Mouse (Mus musculus): Measurements from ENCODE around the gene Cad. TPM values are rescaled to one million over a fixed set of nuclear protein-coding genes. Genes with fewer than 3 reads are reported as not detected.

The Cad gene
- polyA plus RNA-seq, 1 experiment from 2014 or later, result 32.4 TPM

Other genes starting within 250 kb of the Cad start
- gene Mapre3, start 240.1 kb upstream of the Cad start, polyA plus RNA-seq (2016; fragmentation: Nextera tagmentation; extraction: Ambion mirVana), result 73.1 and 81.0 TPM in 2 replicates
- gene Tmem214, start 186.8 kb upstream of the Cad start, polyA plus RNA-seq (2016; fragmentation: Nextera tagmentation; extraction: Ambion mirVana), result 66.8 and 68.5 TPM in 2 replicates
- 32.4 and 36.9 TPM in 2 replicates for gene Agbl5, start 166.1 kb upstream of the Cad start, polyA plus RNA-seq (2016; fragmentation: Nextera tagmentation; extraction: Ambion mirVana)
- gene Ost4, start 147.0 kb upstream of the Cad start, polyA plus RNA-seq (2016; fragmentation: Nextera tagmentation; extraction: Ambion mirVana), result 256 and 303 TPM in 2 replicates
- 121 and 122 TPM in 2 replicates for gene Emilin1, start 141.4 kb upstream of the Cad start, polyA plus RNA-seq (2016; fragmentation: Nextera tagmentation; extraction: Ambion mirVana)
- gene Khk, start 133.3 kb upstream of the Cad start, polyA plus RNA-seq (2016; fragmentation: Nextera tagmentation; extraction: Ambion mirVana), result 5.6 and 7.1 TPM in 2 replicates
- gene Cgref1, start 109.2 kb upstream of the Cad start, polyA plus RNA-seq (2016; fragmentation: Nextera tagmentation; extraction: Ambion mirVana), result 12.4 and 14.2 TPM in 2 replicates
- gene Preb, start 94.4 kb upstream of the Cad start, polyA plus RNA-seq (2016; fragmentation: Nextera tagmentation; extraction: Ambion mirVana), result 120 and 127 TPM in 2 replicates
- gene Tcf23, start 86.1 kb upstream of the Cad start, polyA plus RNA-seq (2016; fragmentation: Nextera tagmentation; extraction: Ambion mirVana), result not detected in 2 replicates
- 119 and 122 TPM in 2 replicates for gene Atraid, start 6.5 kb upstream of the Cad start, polyA plus RNA-seq (2016; fragmentation: Nextera tagmentation; extraction: Ambion mirVana)
- 13.8 and 14.0 TPM in 2 replicates for gene Slc5a6, start 5.9 kb upstream of the Cad start, polyA plus RNA-seq (2016; fragmentation: Nextera tagmentation; extraction: Ambion mirVana)
- not detected in 2 replicates for gene Dnajc5g, start 51.5 kb downstream of the Cad start, polyA plus RNA-seq (2016; fragmentation: Nextera tagmentation; extraction: Ambion mirVana)
- 15.7 and 16.2 TPM in 2 replicates for gene Slc30a3, start 53.5 kb downstream of the Cad start, polyA plus RNA-seq (2016; fragmentation: Nextera tagmentation; extraction: Ambion mirVana)
- gene Trim54, start 61.9 kb downstream of the Cad start, polyA plus RNA-seq (2016; fragmentation: Nextera tagmentation; extraction: Ambion mirVana), result 0.40 and 0.86 TPM in 2 replicates
- not detected in 2 replicates for gene Ucn, start 84.0 kb downstream of the Cad start, polyA plus RNA-seq (2016; fragmentation: Nextera tagmentation; extraction: Ambion mirVana)
- gene Mpv17, start 99.5 kb downstream of the Cad start, polyA plus RNA-seq (2016; fragmentation: Nextera tagmentation; extraction: Ambion mirVana), result 50.1 and 54.4 TPM in 2 replicates
- gene Gm29609, start 125.1 kb downstream of the Cad start, polyA plus RNA-seq (2016; fragmentation: Nextera tagmentation; extraction: Ambion mirVana), result 1.8 and 2.3 TPM in 2 replicates
- gene Gtf3c2, start 125.4 kb downstream of the Cad start, polyA plus RNA-seq (2016; fragmentation: Nextera tagmentation; extraction: Ambion mirVana), result 86.0 and 89.2 TPM in 2 replicates
- 140 and 145 TPM in 2 replicates for gene Snx17, start 138.4 kb downstream of the Cad start, polyA plus RNA-seq (2016; fragmentation: Nextera tagmentation; extraction: Ambion mirVana)
- 63.0 and 64.4 TPM in 2 replicates for gene Eif2b4, start 138.7 kb downstream of the Cad start, polyA plus RNA-seq (2016; fragmentation: Nextera tagmentation; extraction: Ambion mirVana)
- gene Zfp513, start 147.5 kb downstream of the Cad start, polyA plus RNA-seq (2016; fragmentation: Nextera tagmentation; extraction: Ambion mirVana), result 22.9 and 24.8 TPM in 2 replicates
- gene Ppm1g, start 165.9 kb downstream of the Cad start, polyA plus RNA-seq (2016; fragmentation: Nextera tagmentation; extraction: Ambion mirVana), result 149 TPM in 2 replicates
- gene Nrbp1, start 186.1 kb downstream of the Cad start, polyA plus RNA-seq (2016; fragmentation: Nextera tagmentation; extraction: Ambion mirVana), result 148 and 151 TPM in 2 replicates
- 0.57 and 0.94 TPM in 2 replicates for gene Gm9970, start 186.5 kb downstream of the Cad start, polyA plus RNA-seq (2016; fragmentation: Nextera tagmentation; extraction: Ambion mirVana)
- 6.3 and 9.6 TPM in 2 replicates for gene Krtcap3, start 196.9 kb downstream of the Cad start, polyA plus RNA-seq (2016; fragmentation: Nextera tagmentation; extraction: Ambion mirVana)
- 44.4 and 57.8 TPM in 2 replicates for gene Ift172, start 236.3 kb downstream of the Cad start, polyA plus RNA-seq (2016; fragmentation: Nextera tagmentation; extraction: Ambion mirVana)
- gene Fndc4, start 241.3 kb downstream of the Cad start, polyA plus RNA-seq (2016; fragmentation: Nextera tagmentation; extraction: Ambion mirVana), result 66.9 and 68.2 TPM in 2 replicates
- gene Gckr, start 242.7 kb downstream of the Cad start, polyA plus RNA-seq (2016; fragmentation: Nextera tagmentation; extraction: Ambion mirVana), result 0.38 TPM in 1 of 2 replicates, not detected in the other

Data from hindbrain, embryonic 12.5 days (tissue).